Mouse (Mus musculus) olfactory bulb, adult 2 months (tissue): Measurements from ENCODE around the gene Ubxn10. TPM values are rescaled to one million over a fixed set of nuclear protein-coding genes. Genes with fewer than 3 reads are reported as not detected.

Source experiments
- H3K27ac ChIP-seq: fragments of 200-500 bp; 2 replicates; pipeline ENCODE4 v1.5.1; 2012; ENCODE audit warnings: low read depth, low read length; ENCODE audit not compliant: insufficient read depth
- H3K4me1 ChIP-seq: fragments of 200-500 bp; 2 replicates; pipeline ENCODE4 v1.6.1; 2012; ENCODE audit warnings: low read length; ENCODE audit not compliant: control insufficient read depth, insufficient read depth
- H3K4me3 ChIP-seq: fragments of 200-500 bp; 2 replicates; pipeline ENCODE4 v1.5.1; 2012; ENCODE audit warnings: mild to moderate bottlenecking, low read depth, low read length, moderate library complexity; ENCODE audit not compliant: insufficient read depth
- CTCF ChIP-seq: fragments of 200-500 bp; IDR thresholded peaks from 2 replicates; pipeline ENCODE4 v1.5.1; 2012; ENCODE audit warnings: low read depth, mild to moderate bottlenecking, low read length, moderate library complexity; ENCODE audit not compliant: insufficient read depth
- POLR2A ChIP-seq: fragments of 200-500 bp; IDR thresholded peaks from 2 replicates; pipeline ENCODE4 v1.6.1; 2012; ENCODE audit warnings: mild to moderate bottlenecking, low read depth, low read length, moderate library complexity; ENCODE audit not compliant: insufficient read depth
- WGBS: fragments of 180-500 bp; shearing (Covaris S2); methylation state at CpG from one replicate; pipeline ENCODE4 v1.1.7; 2018; 5-methylcytosine and 5-hydroxymethylcytosine counted together
- polyA plus RNA-seq: library from polyadenylated mRNA; stranded (reverse); fragments of >200 nt; gene quantifications from 2 replicates; pipeline ENCODE4 v1.2.4, GENCODE M21; 2012; ENCODE audit warnings: low replicate concordance; ENCODE audit not compliant: missing spikeins, insufficient read depth, insufficient read length

Gene Ubxn10
- polyA plus RNA-seq, 1 experiment, result not detected

DNA sequence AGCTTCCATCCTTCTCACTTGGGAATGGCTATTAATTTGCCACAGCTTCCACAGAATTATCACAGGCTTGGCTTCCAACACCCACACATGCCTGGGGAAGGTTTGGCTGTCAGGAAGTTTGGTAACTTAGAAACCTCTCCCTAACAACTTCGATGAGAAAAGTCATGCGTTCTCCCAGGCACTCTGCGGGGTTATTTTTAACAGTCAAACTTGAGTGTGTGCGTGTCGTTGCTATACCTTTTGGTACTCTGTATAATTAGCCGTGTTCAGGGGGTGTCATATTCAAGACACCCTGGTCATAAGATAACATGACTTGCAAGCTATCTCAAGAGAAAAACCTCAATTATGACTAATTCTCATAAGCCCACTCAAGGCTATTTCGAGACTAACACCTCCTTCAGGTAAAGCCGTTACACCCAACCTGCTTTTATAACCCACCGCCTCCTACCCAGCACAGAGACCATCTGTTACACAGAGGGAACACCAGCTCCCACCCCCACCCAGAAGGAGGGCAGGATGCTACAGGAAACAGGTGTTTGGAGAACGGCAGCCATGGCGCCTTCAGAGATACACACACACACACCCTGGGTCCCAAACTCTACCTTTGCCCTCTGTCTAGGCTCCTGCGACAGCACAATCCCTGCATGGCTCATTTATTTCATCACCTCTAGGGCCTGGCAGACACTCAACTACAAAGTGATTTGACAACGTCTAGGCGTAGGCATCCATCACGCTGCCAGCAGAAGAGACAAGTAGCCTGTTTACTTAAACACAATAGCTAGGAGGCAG is 13.3 kb downstream of the Ubxn10 start:
- no peak for TF ChIP-seq CTCF
- TF ChIP-seq POLR2A, result no peak
- Histone ChIP-seq H3K27ac (no peak overlapping the region), H3K4me1 (peaks cover 22% of the 10 kb centered on the region), H3K4me3 (no peak overlapping the region)
- WGBS, result 55% methylated on average over 15 of the region's 15 CpGs

- H3K27ac ChIP-seq, result no peak overlapping the region
- TF ChIP-seq POLR2A (no peak), CTCF (no peak)
- H3K4me1 ChIP-seq, result peaks cover 9% of the 10 kb centered on the region; the same call in 1 of the 2 replicates
- H3K4me3 ChIP-seq, result no peak overlapping the region
- WGBS, result 92% methylated on average over 5 of the region's 5 CpGs
Measured at GRCm38 (mm10) chr4:138719264-138719596, 17.7 kb downstream of the Ubxn10 start.

- no peak for TF ChIP-seq CTCF
- TF ChIP-seq POLR2A, result no peak
- Histone ChIP-seq H3K4me1 (peaks cover 6% of the 10 kb centered on the region; the same call in 1 of the 2 replicates), H3K27ac (no peak overlapping the region), H3K4me3 (no peak overlapping the region)
- 69% methylated on average over 5 of the region's 5 CpGs for WGBS
Measured at GRCm38 (mm10) chr4:138718586-138719263, 18.2 kb downstream of the Ubxn10 start.

DNA sequence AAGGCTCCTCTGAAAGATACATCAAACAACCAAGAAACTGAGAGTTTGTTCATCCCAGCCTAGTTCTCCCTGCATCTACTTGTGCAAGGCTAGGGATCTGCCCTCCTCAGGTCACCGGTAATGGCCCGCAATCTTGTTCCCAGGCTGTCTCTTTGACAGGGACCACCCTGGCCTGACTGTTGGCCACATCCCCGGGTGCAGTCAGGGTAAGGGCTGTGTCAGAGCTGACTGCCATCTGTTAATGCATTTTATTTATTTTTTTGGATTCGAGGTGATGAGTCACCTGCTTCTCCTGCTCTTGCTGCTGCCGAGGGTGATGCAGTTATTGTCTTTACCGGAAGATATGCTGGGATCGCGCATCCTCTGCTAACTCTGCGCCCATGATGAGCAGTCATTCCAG is 20.3 kb downstream of the Ubxn10 start:
- Histone ChIP-seq H3K4me1 (no peaks in the 10 kb centered on the region), H3K27ac (no peak overlapping the region), H3K4me3 (no peak overlapping the region)
- 87% methylated on average over 9 of the region's 9 CpGs for WGBS
- TF ChIP-seq CTCF, result no peak
- no peak for TF ChIP-seq POLR2A

GRCm38 (mm10) chr4:138714186-138714585 is 22.8 kb downstream of the Ubxn10 start:
- Histone ChIP-seq H3K27ac (no peak overlapping the region), H3K4me1 (peaks cover 9% of the 10 kb centered on the region), H3K4me3 (no peak overlapping the region)
- 90% methylated on average over 1 of the region's 1 CpGs for WGBS
- TF ChIP-seq POLR2A, result no peak
- TF ChIP-seq CTCF, result no peak

DNA sequence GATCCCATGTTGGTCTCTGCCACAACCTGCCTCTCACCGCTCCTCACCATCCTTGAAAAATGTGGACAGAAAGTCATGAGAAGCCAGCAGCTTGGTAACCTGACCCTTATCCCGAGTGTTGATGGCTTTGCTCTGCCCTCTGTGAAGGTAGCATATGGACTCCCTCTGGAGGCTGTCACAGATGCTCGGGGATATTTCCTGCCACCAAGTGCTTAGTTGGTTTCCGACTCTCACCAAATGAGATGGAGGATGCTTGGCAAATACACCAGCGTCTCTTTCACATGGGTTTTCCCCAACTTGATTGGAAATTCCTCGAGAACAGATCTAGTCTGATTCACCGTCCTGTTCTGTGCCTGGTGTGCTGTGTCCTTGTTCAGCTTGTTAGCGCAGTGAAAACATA is 24.3 kb downstream of the Ubxn10 start:
- TF ChIP-seq CTCF, result no peak
- TF ChIP-seq POLR2A, result no peak
- peaks cover 11% of the 10 kb centered on the region for H3K4me1 ChIP-seq
- no peak overlapping the region for H3K27ac ChIP-seq
- H3K4me3 ChIP-seq, result no peak overlapping the region
- 91% methylated on average over 8 of the region's 8 CpGs for WGBS

- H3K4me1 ChIP-seq, result peaks cover 11% of the 10 kb centered on the region
- no peak for TF ChIP-seq POLR2A
- no peak for TF ChIP-seq CTCF
- no peak overlapping the region for H3K27ac ChIP-seq
- H3K4me3 ChIP-seq, result no peak overlapping the region
- 92% methylated on average over 11 of the region's 11 CpGs for WGBS
Measured at GRCm38 (mm10) chr4:138712096-138712495, 24.9 kb downstream of the Ubxn10 start.

DNA sequence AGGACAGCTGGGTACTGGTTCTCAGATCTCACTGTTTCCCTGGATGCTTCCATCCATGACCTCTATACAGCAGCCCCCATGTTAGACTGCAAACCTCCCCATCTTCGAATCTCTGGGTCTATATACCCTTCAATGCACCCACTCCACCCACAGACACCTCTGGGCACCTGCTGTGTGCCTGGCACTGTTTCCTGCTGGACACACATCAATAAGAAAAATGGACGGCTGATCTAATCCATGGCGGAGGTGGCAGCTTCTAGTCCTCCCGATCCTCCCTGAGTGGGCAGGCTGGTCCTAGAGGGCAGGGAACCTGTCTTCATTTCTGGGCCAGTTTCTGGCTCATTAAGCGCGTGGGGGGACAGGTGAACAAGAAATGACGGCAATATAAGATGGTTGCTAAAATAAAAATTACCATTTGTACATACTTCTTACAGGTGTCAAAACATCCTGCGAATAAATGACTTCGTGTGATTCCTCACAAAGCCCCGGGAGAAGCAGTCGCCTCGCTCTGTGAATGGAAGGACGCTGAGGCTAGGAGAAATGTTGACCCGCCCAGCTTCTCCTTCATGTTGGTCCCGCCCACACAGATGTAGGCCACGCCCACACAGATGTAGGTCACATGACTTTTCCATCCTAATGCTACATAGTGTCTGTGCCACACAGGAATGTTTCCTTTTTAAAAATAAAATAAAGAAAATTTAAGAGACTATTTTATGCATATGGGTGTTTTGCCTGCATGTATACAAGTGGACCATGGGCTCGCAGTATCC is 25.7 kb downstream of the Ubxn10 start:
- 65% methylated on average over 17 of the region's 17 CpGs for WGBS
- H3K4me1 ChIP-seq, result peaks cover 13% of the 10 kb centered on the region
- no peak for TF ChIP-seq CTCF
- no peak for TF ChIP-seq POLR2A
- H3K27ac ChIP-seq, result no peak overlapping the region
- H3K4me3 ChIP-seq, result no peak overlapping the region

DNA sequence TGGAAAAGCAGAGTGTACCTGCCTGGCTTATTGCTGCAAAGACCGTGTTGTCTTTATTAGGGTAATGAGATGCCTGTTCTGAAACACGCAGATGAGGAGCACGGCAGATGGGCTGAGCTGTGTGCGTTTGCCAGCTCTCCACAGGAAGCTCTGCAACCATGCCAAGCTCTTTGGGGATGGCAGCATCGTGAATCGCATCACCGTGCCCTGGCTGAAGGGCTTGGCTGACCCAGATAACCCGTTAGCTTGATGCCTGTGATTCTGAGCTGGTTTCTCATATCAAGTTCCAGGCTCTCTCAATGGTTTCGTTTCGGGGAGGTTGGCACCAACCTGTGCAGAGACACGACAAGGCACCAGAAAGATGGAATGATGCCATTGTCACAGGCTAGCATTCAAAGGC is 26.3 kb downstream of the Ubxn10 start:
- peaks cover 15% of the 10 kb centered on the region for H3K4me1 ChIP-seq
- TF ChIP-seq POLR2A (no peak), CTCF (no peak)
- 31% methylated on average over 11 of the region's 11 CpGs for WGBS
- no peak overlapping the region for H3K4me3 ChIP-seq
- H3K27ac ChIP-seq, result no peak overlapping the region
